Mouse (Mus musculus) mammary gland, adult 2 months (tissue): ENCODE results near the gene Olfr555. TPM values are rescaled to one million over a fixed set of nuclear protein-coding genes. Genes with fewer than 3 reads are reported as not detected.

Experiments
- polyA plus RNA-seq: library from polyadenylated mRNA; depleted of rRNA; stranded (reverse); fragments of >200 nt; gene quantifications from 2 replicates; pipeline ENCODE4 v1.2.3, GENCODE M21; 2012; ENCODE audit warnings: low replicate concordance; rRNA removed

Olfr555 gene
- polyA plus RNA-seq = not detected in 2 replicates

GRCm38 (mm10) chr7:102658523-102658922, at the start of gene Olfr555:
Olfr555 (plus strand) TSS chr7:102658823.

DNA sequence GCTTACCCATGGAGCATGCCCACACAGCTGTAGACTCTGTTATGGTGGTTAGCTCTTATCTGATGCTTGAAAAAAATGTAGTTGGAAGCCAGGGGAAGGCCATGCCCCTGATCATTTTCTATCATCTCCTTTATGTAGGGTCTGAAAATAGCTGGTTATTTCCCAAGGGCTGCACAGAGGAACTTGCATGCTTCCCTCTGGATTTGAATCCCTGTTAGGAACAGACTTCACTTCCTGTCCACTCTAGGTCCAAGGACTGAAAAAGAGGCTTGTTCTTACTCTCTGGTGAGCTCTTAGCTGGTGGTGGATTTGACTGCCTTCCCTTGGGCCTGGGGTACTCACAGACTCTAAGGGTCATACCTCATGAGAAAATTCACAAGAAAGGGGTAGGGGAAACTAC, 40.5 kb upstream of the Olfr555 start, which contains the start of gene Olfr553:
Olfr553 (minus strand) TSS at position 101 of the 400 bp plus-strand sequence.

DNA sequence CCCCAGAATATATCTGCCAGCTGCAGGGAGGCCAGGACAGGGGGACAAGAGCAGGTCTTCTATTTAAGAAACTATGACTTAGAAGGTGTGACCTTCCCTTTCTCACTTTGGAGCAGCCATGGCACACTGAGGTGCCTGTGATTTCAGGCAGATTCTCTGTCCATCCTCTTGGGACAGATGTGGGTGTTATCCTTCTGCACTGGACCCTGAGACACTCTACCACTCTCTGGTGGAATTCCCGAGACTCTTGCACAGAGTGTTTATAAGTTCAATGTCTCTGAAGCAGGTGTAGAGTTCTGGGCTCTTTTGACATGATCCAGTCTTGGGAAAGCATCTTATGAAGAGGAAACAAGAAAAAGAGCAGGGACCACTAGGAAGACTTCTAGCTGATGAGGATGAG, 20.5 kb upstream of the Olfr555 start, which contains the start of gene Olfr554:
Olfr554 (plus strand) TSS at position 301 of the 400 bp plus-strand sequence.

DNA sequence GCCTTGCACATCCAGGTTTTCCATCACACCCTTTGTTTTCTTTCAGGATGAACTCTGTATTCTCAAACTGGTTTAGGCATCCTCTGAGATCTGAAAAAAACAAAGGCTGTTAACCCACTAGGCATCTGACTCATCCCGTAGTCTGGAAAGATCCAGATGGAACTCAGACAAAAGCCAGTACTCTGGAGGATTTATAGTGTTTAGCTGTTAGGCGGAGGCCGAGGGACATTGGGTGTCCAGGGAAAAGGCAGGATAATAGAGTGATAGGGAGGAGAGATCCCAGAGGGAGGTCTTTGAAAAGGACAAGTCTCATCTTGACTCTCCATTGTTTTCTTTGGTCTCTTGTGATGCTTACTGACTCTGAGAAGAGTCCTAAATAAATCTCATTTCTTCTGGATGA, 6.0 kb downstream of the Olfr555 start, which contains the start of gene Olfr556:
Olfr556 (plus strand) TSS at position 301 of the 400 bp plus-strand sequence.

DNA sequence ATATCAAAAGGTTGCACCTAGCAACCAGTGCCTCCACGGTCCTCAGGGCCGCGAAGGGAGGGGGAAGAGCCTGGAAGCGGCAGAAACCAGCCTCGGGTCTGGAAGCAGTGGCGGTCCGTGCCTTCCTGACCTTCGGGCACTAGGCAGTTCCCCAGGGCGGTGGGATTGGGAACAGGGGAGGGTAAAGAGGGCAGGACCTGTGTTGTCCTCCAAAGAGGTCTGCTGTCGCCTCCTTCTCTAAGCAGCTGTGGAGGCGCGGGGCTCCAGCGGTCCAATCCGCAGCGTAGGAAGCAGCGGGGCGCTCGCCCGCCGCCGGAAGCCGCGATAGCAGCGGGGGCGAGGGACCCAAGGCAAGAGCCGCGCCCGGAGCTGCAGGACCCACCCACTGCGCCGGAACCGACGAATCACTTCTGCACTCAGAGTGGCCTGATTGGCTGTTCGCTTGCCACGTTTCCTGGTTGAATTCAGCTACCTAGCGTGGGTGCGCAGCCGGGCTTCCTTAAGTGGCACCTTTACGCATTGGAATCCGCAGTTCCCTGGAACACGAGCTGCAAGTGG, 28.4 kb downstream of the Olfr555 start, which contains the start of gene Trim68:
Trim68 (minus strand) TSS at position 384 of the 558 bp plus-strand sequence.

DNA sequence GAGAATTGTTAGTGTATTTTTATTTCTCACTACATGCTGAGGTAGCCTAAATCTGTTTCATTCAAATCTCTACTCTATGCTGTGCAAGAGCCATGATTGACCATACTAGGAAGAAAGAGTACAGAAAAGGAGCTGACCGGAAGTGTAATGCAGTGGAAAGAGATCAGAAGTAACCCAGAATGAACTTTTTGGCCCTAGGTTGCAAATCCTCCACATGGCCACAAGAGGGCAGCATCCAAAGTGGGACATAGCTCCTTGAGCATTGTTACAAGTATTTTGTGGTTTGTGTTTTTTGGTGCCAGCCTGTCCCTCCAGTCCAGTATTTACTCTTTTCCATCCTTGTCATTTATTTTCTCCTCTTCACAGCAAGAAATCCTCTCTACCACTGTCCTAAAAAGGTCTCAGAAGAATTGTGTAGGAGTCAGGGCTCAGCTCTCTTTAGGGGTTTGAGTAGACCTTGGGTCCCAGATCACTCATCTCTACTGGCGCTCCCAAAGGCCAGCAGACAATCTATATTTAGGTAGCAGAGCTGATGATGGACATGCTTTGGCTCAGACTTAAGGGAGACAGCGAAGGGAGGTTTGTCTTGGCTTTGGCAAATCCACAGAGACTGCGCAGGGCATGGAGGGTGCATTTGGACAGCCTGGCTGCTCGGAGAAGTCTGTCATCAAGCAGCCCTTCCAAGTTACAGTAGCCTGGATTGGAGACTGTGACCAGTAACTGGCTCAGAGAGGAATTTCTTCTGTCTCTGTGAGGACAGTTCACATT, 36.9 kb downstream of the Olfr555 start, which contains the start of gene Olfr557:
Olfr557 (plus strand) TSS at position 553 of the 768 bp plus-strand sequence.

GRCm38 (mm10) chr7:102701915-102702314, 43.3 kb downstream of the Olfr555 start, which contains the start of gene Olfr558:
Olfr558 (plus strand) TSS chr7:102702215.

Other genes starting within 250 kb of the Olfr555 start
- gene Rrm1, start 217.1 kb upstream of the Olfr555 start, polyA plus RNA-seq = 4.9 and 10.0 TPM in 2 replicates
- not detected in 2 replicates for gene Olfr543, start 177.1 kb upstream of the Olfr555 start, polyA plus RNA-seq
- gene Olfr544, start 170.5 kb upstream of the Olfr555 start, polyA plus RNA-seq = not detected in 2 replicates
- gene Olfr545, start 159.2 kb upstream of the Olfr555 start, polyA plus RNA-seq = not detected in 2 replicates
- gene Olfr547, start 124.1 kb upstream of the Olfr555 start, polyA plus RNA-seq = not detected in 2 replicates
- not detected in 2 replicates for gene Olfr548-ps1, start 117.9 kb upstream of the Olfr555 start, polyA plus RNA-seq
- not detected in 2 replicates for gene Olfr549, start 109.0 kb upstream of the Olfr555 start, polyA plus RNA-seq
- gene Trim21, start 93.3 kb upstream of the Olfr555 start, polyA plus RNA-seq = 6.6 and 12.9 TPM in 2 replicates
- 0.78 and 0.91 TPM in 2 replicates for gene Olfr550, start 87.4 kb upstream of the Olfr555 start, polyA plus RNA-seq
- gene Olfr551, start 66.9 kb upstream of the Olfr555 start, polyA plus RNA-seq = not detected in 2 replicates
- not detected in 2 replicates for gene Olfr552, start 61.1 kb upstream of the Olfr555 start, polyA plus RNA-seq
- not detected in 2 replicates for gene Olfr553, start 40.6 kb upstream of the Olfr555 start, polyA plus RNA-seq
- gene Olfr554, start 20.4 kb upstream of the Olfr555 start, polyA plus RNA-seq = not detected in 2 replicates
- not detected in 2 replicates for gene Olfr556, start 6.1 kb downstream of the Olfr555 start, polyA plus RNA-seq
- gene Trim68, start 28.5 kb downstream of the Olfr555 start, polyA plus RNA-seq = 23.8 and 50.9 TPM in 2 replicates
- not detected in 2 replicates for gene Olfr557, start 37.1 kb downstream of the Olfr555 start, polyA plus RNA-seq
- 2.3 and 6.1 TPM in 2 replicates for gene Olfr558, start 43.4 kb downstream of the Olfr555 start, polyA plus RNA-seq
- gene Olfr33, start 60.2 kb downstream of the Olfr555 start, polyA plus RNA-seq = 0.33 TPM in 1 of 2 replicates, not detected in the other
- not detected in 2 replicates for gene Olfr559, start 68.7 kb downstream of the Olfr555 start, polyA plus RNA-seq
- gene Olfr560, start 100.5 kb downstream of the Olfr555 start, polyA plus RNA-seq = 0.09 TPM in 1 of 2 replicates, not detected in the other
- gene Olfr78, start 100.6 kb downstream of the Olfr555 start, polyA plus RNA-seq = 3.2 and 8.0 TPM in 2 replicates
- 0.11 TPM in 1 of 2 replicates, not detected in the other for gene Olfr561, start 112.4 kb downstream of the Olfr555 start, polyA plus RNA-seq
- not detected in 2 replicates for gene Olfr564, start 144.7 kb downstream of the Olfr555 start, polyA plus RNA-seq
- gene Olfr566, start 199.9 kb downstream of the Olfr555 start, polyA plus RNA-seq = not detected in 2 replicates
- gene Olfr568, start 218.3 kb downstream of the Olfr555 start, polyA plus RNA-seq = not detected in 2 replicates
- not detected in 2 replicates for gene Olfr569, start 232.1 kb downstream of the Olfr555 start, polyA plus RNA-seq
- not detected in 2 replicates for gene Olfr570, start 235.8 kb downstream of the Olfr555 start, polyA plus RNA-seq